Mouse (Mus musculus): ENCODE data around the gene Pde4d.

Pde4d gene

DNA sequence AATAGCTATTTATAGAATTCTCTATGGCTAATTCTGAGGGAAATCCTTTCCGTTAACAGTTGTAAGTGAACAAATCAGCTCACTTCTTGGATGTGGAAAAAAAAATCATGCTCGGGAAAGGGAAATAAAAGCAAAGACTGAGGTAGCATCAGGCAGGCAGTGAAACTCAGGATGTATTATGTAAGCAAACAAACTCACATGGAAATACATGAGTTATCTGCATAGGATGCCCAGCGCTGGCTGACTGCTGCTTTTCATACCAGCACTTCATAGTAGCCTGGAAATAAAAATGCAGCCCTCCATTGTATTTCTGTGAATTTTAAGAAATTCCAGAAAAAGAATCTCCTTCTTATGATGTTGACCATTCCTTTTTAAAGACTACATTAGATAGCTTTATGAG lies 1237.2 kb downstream of the Pde4d start:
- no peak for DNase-seq (ENCODE audit: low spot score in 2 of 2)

- DNase-seq (ENCODE audit: low spot score in 2 of 2), result no peak
Measured at GRCm38 (mm10) chr13:109688195-109688594, 1238.4 kb downstream of the Pde4d start.

DNA sequence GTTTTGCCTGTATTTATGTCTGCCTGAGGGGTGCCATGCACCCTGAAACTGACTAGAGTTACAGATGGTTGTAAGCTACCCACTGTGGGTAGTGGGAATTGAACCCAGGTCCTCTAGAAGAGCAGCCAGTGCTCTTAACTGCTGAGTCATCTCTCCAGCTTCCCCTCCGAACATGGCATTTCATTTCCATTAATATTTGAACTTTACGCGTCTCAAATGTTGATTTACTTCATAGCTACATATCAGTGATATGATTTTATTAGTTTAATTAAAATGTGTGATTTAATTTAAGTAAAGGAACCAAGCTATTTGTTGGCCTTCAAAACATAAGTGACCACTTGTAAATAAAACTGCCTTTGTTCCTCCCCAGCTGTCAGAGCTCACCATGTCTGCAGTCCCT lies 1239.4 kb downstream of the Pde4d start:
- DNase-seq (ENCODE audit: low spot score in 2 of 2), result no peak

GRCm38 (mm10) chr13:109690558-109690957 lies 1240.8 kb downstream of the Pde4d start:
- no peak for DNase-seq (ENCODE audit: low spot score in 2 of 2)

GRCm38 (mm10) chr13:109692851-109693250 lies 1243.1 kb downstream of the Pde4d start:
- no peak for DNase-seq (ENCODE audit: low spot score in 2 of 2)

DNA sequence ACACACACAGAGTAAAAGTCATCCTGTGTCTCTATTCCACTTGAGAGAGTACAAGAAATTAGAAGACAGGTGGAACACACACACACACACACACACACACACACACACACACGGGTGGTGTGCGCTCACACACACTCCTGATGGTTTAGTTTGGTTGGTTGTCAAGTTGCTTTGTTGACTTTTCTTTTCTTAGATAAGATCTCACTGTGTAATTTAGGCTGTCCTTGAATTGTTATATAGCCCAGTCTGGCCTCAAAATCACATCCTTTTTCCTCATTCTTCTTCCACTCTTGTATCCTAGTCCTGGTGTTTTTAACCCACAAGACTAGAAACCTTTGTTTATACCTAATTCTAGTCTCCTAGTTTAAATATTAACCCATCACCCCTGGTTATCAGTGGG lies 1244.0 kb downstream of the Pde4d start:
- no peak for DNase-seq (ENCODE audit: low spot score in 2 of 2)

- DNase-seq (ENCODE audit: low spot score in 2 of 2), result no peak
Measured at GRCm38 (mm10) chr13:109694293-109694692, 1244.5 kb downstream of the Pde4d start.

DNA sequence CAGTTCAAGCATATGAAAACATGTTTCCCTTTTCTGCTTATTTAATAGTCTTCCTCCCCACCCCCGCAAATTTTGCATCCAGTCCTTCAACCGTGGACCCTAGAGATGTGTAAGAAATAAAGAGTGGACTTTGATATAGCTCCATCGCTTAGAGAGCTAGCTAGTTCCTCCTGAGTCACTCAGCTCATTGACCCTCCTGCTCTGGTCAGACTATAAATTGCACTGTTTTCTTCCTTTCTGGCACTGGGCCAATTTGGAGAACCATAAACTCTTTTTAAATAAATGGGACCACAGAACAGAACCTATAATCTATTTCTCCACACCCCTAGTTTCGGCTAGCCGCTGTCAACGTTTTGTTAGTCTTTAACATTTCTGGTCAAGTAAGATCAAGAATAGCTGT lies 1245.3 kb downstream of the Pde4d start:
- DNase-seq (ENCODE audit: low spot score in 2 of 2), result no peak

DNA sequence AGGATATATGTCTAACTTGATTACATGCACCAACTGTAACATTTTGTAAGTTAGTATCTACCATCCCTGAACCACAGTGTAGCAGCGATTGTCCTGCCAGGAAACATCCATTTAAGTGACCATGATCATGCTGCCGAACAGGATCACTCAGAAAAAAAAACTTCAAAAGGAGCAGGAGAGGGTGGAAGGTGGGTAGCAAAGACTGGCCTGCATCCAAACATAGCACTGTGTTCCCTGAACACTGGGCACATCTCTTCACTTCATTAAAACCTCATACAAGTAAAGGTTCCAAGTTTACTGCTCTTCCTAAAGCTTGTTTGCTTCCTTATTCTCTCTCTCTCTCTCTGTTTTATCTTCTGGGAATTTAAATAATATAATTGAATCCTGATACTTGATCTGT lies 1256.4 kb downstream of the Pde4d start:
- no peak for DNase-seq (ENCODE audit: low spot score in 2 of 2)

- no peak for DNase-seq (ENCODE audit: low spot score in 2 of 2)
Measured at GRCm38 (mm10) chr13:109706579-109706978, 1256.8 kb downstream of the Pde4d start.

- DNase-seq (ENCODE audit: low spot score in 2 of 2), result no peak
Measured at GRCm38 (mm10) chr13:109707154-109707553, 1257.4 kb downstream of the Pde4d start.

GRCm38 (mm10) chr13:109708326-109708725 lies 1258.6 kb downstream of the Pde4d start:
- no peak for DNase-seq (ENCODE audit: low spot score in 2 of 2)

DNA sequence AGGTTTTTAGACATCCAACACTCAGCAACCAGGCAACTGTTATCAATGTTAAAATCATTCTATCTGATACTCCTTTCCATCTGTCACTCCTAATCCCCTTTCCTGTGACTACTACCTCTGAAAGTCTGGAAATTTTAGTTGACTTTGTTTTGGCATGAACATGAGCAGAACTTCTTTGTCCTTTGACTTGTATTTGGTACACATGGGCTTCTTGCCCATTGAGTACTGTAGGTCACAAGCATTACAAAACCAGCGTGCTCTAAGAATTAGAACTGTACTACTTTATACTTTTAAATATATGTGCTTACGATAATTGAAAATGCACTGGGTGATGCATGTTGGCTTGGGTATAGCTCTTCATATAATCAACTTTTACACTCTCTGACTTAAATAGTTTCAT lies 1264.8 kb downstream of the Pde4d start:
- DNase-seq (ENCODE audit: low spot score in 2 of 2), result no peak

DNA sequence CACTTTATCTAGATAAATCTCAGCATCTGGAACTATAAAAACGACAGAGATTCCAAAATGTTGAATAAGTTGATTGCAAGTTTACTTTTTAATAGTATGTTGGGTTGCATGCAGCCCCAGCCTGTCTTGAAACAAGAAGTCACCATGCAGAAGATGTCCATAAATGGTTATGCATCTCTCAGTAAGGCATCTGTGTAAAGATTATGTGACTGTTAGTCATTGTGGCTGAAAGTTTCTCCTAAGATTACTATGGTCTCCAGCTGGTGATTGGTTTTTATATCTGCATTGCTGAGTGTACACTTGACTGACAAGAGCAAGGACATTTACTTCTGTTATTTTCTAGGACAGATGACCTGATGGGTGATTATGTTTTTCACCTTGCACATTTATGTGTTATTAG lies 1265.6 kb downstream of the Pde4d start:
- no peak for DNase-seq (ENCODE audit: low spot score in 2 of 2)

DNA sequence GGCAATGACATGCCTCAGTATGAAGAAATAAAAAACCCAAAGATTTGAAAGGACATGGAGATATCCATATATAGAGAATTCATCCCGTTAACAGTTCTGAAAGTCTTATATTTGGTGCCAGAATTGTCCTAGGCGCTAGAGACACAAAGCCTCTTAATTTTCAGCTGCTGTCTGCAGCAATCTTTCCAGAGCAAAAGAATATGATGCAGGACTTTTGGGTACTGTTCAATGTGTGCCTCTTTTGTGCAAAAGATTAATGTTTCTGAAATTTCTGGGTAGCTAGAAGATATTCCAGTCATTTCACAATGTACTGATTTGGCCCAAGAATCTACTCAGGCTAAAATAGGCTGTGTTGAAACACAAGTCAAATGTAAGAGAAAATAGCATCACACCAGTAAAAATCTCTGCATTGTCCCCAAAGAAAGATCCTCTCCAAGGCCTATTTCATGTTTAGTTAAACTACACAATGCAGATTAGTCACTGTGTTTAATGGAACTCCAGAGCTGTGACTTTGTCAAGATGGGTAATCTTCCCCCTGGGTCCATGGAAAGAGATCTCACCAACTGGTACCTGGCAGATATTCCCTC lies 1270.5 kb downstream of the Pde4d start:
- no peak for DNase-seq (ENCODE audit: low spot score in 2 of 2)

DNA sequence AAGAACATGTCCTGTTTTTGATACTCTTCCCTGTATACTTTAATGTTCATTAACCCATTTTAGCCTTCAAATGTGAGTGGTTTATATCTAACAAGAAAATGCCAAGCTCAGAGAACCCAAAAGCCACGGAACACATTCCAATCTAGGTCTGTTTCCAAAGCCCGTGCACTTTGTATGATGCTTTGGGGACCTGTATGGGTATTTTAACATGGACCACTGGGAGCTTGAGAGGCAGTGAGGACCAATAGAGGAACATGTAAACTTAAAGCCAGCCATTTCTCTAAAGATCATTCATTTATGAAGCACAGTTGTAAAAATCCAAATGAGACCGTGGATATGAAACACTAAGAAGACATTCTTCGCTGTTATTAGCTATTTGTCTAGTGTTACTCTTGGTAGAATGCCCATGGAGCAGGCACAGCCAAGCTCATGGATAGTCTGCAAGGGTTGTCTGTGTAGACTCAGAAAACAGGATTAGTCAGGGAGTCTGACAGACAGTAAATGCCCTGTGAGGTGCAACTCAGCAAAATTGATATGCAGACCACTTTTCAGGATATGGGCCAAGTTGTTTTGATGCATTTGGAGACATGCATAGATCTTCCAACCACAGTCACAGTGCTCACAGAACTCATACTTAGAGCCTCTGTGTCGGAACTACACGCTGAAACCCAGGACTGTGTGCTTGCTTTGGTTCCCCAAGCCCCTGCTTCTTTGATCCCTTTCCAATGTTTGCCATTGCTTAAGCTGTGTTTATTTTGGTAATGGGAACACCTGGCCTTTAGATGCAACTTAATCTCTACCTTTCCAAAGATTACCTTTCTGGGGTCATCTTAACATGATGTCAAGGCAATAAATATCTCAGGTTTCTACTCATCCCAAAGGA lies 1272.7 kb downstream of the Pde4d start:
- DNase-seq (ENCODE audit: low spot score in 2 of 2), result no peak

- DNase-seq (ENCODE audit: low spot score in 2 of 2), result no peak
Measured at GRCm38 (mm10) chr13:109727346-109727745, 1277.6 kb downstream of the Pde4d start.

DNA sequence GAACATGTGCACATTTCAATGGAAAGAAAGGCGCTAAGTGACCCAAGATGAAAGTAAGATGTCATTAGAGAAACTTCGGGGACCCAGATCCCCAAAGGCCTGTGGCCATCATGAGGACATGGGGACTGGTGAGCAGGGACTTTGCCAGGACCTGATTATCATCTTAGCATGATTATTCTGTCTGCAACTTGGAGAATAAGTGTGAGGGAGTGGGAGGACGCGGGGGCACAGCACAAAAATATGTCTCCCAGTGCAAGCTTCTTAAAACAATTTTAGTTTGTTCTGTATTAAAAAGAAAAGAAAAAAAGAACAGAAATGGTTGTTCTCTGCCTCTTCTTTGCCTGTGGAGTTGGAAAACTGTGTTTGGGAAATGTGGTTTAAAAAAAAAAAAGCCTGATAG lies 1279.9 kb downstream of the Pde4d start:
- DNase-seq (ENCODE audit: low spot score in 2 of 2), result no peak

DNA sequence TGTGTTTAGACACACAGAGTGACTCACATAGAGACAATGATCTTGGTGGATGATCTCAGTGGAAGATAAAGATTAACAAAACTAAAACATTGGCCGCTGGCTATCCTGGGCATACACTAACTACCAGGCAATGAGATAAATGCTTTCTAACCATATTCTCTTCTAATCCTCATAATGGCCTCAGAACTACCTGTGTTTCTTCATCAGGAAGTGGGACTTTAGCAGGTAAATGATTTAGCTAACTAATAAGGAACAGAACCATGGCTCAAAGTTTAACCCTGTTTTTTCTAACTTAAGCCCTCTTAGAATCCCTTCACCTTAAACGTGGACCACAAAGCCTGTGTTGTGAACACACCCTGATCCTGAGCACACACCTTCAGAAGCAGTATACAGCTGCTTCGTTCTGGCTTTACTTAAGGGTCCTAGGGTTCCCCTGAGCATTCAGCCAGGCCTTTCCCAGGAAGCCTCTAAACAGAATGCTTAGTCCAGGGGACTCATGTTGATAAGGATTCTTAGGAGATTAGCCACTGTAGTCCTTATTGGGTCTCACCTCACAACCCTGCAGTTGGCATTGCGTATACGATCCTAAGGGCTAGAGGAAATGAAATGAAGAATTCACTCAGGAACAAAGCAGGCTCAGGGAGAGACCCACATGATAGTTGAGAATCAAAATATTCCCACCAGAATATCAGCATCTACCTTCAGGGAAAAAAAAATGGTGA lies 1283.1 kb downstream of the Pde4d start:
- no peak for DNase-seq (ENCODE audit: low spot score in 2 of 2)

DNA sequence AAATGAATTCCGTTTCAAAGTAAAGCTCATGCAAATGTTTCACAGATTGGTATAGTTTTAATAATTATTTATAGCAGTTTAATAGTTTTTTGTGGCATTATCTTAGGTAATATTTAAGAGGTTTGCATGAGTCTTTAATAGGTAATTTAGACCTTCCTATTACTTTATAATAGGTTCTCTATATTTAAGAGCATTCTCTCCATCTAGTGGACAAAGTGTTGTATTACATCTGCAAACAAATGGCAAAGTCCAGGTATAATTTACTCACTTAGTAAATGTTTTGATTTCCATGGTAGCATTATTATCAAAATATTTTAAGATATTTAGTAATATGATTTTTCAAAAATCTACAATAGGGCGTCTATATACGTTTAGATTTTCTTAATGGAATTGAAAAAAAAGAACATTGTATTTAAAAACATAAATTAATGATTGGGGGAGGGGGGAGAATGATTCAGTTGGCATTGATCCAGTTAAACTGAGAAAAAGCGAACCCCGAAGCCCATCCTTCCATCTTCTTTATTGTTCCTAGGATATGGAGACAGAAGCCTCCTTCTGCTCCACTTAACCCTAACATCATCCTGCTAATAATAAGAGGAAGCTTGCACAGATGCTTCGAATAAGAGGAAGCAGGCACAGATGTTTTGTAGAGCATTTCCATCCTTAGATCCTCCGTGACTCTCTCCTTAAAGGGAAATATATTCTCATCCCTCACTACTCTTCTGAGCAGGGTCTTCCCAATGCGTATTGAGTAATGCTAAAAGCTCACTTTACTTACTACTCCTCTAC lies 1286.7 kb downstream of the Pde4d start:
- DNase-seq (ENCODE audit: low spot score in 2 of 2), result no peak

GRCm38 (mm10) chr13:109746492-109746891 lies 1296.7 kb downstream of the Pde4d start:
- DNase-seq (ENCODE audit: low spot score in 2 of 2), result no peak

Data from urinary bladder, adult 18-20 months (tissue).